Mouse (Mus musculus): Measurements from ENCODE around the gene Wdr1. TPM values are rescaled to one million over a fixed set of nuclear protein-coding genes. Genes with fewer than 3 reads are reported as not detected.
"Not testable (repeated sequence)": the region's sequence is repeated elsewhere in the genome, so short reads cannot be mapped to it uniquely, and the experiment has no call there.

The Wdr1 gene
- total RNA-seq (2021) = 10 to 100 TPM; 38.3 to 70.3 TPM
- long read RNA-seq, experiment 1, transcript Wdr1-201 (15 exons, 3,089 nt) = major isoform, 103 of 116 reads
- long read RNA-seq, experiment 1, partial matches to known transcripts = 4 of 116 reads
- long read RNA-seq, experiment 1, other reads (novel, unspliced or antisense) = 9 of 116 reads
- long read RNA-seq, experiment 2, transcript Wdr1-201 (15 exons, 3,089 nt) = major isoform, 62 of 75 reads
- long read RNA-seq, experiment 2, partial matches to known transcripts = 7 of 75 reads
- long read RNA-seq, experiment 2, other reads (novel, unspliced or antisense) = 5 of 75 reads

DNA sequence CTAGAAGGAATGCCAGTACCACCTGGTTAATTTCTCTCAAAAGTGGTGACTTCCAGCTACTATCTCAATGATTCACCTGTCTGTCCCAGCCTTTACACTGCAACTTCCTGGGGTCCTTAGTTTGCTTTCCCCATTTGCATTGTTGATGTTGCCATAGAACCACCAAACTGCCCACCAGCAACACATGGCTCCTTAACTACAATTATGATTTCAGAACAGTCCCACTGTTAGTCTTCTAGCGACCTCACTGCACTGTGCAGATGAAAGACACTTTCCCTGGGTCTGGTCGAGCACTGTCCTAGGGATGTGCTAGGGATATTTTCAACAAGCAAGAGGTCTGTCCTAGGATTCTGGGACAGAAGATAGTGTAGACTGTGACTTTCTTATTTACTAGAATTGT is at the start of gene Wdr1:
Wdr1 (minus strand) TSS at position 101 of the 400 bp plus-strand sequence.
- DNase-seq (ENCODE audit: low spot score) = no peak

GRCm38 (mm10) chr5:38611118-38611517 is 48.1 kb upstream of the Wdr1 start:
- DNase-seq (ENCODE audit: low spot score) = no peak

DNA sequence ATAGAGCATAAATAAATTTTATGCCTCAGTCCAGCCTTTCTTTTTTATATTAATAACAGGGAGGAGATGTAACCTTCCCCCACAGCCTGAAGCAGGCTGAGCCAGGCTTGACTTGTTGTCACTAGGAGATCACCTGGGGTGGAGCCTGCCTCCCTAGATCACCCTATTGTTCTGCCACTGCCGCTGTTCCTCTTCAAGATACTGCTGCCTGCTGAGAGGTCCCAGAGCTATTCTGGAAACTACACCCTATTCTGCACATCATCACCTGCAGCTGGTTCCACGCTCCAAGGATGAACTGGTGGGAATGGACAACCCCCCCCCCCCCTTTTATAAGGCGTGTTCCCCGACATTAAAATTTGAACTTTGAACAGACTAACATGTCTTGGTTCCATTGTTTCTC is 45.2 kb upstream of the Wdr1 start:
- DNase-seq (ENCODE audit: low spot score) = not testable (repeated sequence)

DNA sequence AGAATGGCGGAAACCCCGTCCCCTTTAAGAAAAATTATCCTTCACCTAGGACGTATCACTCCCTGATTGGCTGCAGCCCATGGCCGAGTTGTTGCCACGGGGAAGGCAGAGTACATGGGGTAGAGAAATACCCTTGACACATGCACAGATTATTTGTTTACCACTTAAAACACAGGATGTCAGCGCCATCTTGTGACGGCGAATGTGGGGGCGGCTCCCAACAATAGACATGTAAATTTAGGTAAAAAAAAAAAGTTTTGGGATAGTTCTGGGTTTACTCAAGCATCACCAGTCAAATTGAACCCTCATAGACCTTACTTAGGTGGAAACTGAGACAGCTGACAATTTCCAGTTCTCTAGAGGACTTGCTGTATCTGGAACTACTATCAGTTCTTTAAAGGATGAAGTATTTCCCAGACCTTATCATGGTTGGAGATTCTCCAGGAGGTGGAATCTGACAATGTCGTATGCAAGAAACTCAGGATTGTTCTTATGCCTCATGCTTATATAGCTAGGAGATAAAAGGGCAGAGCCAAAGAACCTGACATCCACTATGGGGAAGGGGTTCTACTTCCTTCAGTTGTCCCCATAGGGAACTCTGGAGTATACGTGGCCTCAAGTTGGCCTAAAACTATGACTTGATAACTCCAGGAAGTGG is 35.8 kb upstream of the Wdr1 start:
- DNase-seq (ENCODE audit: low spot score) = no peak

GRCm38 (mm10) chr5:38588924-38589323 is 25.9 kb upstream of the Wdr1 start:
- DNase-seq (ENCODE audit: low spot score) = no peak

DNA sequence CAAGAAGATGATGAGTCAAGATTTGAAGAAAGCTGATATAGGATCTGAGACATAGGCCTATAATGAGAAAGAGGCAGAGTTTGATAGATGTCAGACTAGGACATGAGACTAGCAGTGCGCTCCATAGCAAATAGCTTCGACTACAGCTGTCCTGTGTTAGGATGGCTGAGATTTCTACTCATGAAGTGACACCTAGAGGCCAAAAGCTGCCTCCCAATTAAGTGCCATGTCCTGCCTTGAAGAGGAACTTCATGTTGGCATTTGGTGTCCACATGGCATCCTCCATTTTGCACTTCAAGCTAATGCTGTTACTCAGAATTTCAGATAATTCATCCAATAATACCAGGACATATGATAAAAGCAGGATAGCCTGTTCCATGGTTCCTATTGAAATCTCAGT is 22.4 kb upstream of the Wdr1 start:
- DNase-seq (ENCODE audit: low spot score) = no peak

- DNase-seq (ENCODE audit: low spot score) = no peak
Observed at GRCm38 (mm10) chr5:38583026-38583425, 20.0 kb upstream of the Wdr1 start.

GRCm38 (mm10) chr5:38580703-38581102 is 17.7 kb upstream of the Wdr1 start:
- DNase-seq (ENCODE audit: low spot score) = no peak

- no peak for DNase-seq (ENCODE audit: low spot score)
Observed at GRCm38 (mm10) chr5:38570876-38571275, 7.9 kb upstream of the Wdr1 start.

DNA sequence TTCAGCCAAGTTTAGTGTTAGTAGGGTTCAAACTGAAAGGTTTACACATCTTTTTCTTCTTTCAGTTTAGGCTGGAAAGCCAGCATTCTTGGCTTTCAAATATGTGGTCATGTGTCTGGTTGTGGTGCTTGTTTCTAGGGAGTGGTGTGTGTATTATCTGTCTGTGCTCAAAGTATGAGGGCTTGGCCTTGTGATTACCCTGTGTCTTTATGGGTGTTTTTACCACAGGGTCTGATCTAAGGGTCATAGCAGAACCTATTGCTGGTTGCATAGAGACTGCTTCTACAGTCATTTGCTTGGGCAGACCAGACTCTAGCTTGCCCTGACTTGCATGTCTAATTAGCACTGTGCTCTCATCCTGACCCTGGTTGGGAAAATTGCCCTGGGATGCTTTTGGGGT is 5.6 kb upstream of the Wdr1 start:
- DNase-seq (ENCODE audit: low spot score) = no peak

- DNase-seq (ENCODE audit: low spot score) = no peak
Observed at GRCm38 (mm10) chr5:38564831-38565230, 1.8 kb upstream of the Wdr1 start.

DNA sequence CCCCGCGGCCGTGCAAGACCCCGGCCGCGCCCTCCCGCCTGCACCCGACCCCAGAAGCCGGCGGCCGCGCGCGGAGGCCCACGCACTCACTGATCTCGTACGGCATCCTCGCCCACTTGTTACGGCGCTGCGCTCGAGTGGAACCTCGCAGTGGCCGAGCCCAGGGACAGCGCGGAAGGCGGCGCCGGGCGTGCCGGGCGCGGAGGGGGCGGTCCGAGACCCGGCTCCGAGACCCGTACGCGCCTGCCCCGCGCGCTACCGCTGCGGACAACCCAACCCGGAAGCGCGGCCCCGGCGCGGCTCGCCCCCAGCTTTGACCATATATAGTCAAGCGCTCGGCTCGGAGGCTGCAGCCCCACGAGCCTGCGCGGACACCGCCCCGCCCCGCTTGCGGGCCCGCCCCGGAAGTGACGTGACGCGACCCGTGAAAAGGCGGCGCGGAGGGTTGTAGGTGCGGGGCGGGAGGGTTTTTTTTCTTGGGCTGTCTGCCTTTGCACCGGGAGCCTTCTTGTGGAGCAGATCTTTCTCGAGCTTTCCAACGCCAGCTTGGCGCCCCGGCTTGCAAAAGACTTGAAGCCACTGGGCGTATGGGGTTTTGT is 1.5 kb downstream of the Wdr1 start:
- peak; percentile 99 for DNase-seq (ENCODE audit: low spot score)

DNA sequence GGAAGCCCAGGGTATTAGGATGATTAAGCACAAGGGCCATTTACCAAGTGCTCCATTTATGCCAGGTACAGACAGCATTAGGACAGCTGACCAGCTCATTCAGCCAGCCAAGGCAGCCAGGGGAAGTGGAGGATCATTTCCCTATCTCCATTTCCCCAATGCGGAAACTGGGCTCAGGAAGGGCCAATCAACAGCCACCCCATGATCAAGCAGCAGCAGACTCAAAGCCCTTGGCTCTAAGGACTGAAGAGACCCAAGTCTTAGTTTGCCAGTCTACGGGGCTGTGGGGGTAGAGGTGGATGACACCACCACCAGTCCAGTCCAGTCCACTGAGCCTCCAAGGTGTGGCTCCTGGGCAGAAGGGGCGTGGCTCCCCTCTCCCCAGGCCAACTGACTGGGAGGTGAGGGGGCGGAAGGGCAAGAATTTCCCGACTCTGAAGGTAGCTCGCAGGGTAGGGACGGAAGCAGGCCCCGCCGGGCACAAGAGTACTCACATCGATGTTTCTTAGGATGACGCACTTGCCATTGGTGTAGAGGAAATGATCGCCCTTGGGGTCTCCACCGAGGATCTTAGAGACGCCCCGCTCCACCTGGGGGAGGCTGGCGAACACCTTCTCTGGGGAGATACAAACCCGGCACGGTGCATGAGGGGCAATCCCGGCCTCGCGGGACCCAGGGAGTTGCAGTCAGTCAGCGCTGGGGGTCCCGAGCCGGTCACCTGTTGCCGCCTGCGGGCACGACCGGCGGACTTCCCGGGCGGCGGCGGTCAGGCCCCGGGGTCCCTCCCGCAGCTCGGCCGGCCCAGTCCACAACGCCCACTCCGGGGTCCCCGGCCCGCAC is 2.2 kb downstream of the Wdr1 start:
- peak; percentile 53 for DNase-seq (ENCODE audit: low spot score)

- DNase-seq (ENCODE audit: low spot score) = no peak
Observed at GRCm38 (mm10) chr5:38558831-38559230, 4.2 kb downstream of the Wdr1 start.

DNA sequence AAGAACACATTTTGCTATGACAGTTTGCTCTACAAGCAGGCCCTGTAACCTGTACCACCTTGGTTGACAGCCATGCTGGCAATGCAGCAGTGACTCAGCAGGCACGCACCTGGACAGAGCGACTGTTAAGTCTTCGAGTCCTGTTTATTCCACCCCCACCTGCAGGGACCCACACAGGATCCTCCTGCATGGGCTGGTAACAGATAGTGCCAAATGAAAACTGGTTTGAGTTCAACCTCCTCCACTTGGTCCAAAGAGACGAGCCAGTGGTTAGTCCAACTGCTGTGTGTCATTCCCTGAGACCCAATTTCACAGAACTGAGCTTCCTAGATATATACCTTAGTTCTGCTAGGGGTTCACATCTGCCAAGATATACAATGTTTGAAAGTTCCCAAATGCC is 5.2 kb downstream of the Wdr1 start:
- DNase-seq (ENCODE audit: low spot score) = no peak

GRCm38 (mm10) chr5:38556406-38556805 is 6.6 kb downstream of the Wdr1 start:
- DNase-seq (ENCODE audit: low spot score) = no peak

GRCm38 (mm10) chr5:38553953-38554352 is 9.1 kb downstream of the Wdr1 start:
- no peak for DNase-seq (ENCODE audit: low spot score)

- DNase-seq (ENCODE audit: low spot score) = no peak
Observed at GRCm38 (mm10) chr5:38553491-38553890, 9.5 kb downstream of the Wdr1 start.

DNA sequence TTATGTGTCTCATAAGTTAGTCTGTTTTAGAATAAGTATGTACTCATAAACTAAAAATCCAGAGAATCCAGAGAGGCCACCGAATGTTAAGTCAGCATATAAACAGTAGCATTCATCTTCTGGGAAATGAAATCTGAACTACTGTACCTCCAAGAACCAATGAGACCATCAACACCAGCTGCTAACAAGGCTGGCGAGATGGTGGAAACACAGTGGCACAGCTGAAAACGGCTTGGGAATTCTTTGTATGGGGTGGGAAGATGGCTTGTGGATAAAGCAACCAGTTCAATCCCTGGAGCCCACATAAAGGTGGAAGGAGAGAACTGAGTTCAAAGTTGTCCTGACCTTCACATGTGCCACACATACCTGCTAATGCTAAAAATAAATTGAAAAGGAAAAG is 10.4 kb downstream of the Wdr1 start:
- no peak for DNase-seq (ENCODE audit: low spot score)

GRCm38 (mm10) chr5:38550221-38550768 is 12.7 kb downstream of the Wdr1 start:
- DNase-seq (ENCODE audit: low spot score) = no peak

DNA sequence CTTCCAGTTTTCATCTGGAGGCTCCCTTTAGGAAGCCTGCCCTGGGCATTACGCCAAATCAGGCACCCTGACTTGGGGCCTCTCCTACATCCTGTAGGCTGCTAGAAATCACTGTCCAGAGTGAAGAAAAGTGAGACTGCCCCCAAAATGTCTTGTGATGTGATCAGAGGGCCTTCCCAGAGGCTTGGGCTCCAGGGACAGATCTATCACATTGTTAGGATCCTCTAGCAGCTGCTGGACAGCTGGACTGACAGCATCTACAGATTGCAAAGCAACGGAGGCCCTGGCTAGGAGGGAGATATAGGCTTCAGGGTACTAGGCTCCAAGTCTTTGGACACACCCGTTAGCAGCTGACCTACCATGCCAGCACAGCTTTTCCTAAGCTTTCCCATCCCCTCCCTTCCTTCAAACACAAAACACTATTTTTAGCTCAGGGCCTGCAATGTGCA is 13.5 kb downstream of the Wdr1 start:
- no peak for DNase-seq (ENCODE audit: low spot score)

- DNase-seq (ENCODE audit: low spot score) = no peak
Observed at GRCm38 (mm10) chr5:38547375-38547774, 15.6 kb downstream of the Wdr1 start.
